Mouse (Mus musculus): ENCODE results near the gene 1110008L16Rik. TPM values are rescaled to one million over a fixed set of nuclear protein-coding genes. Genes with fewer than 3 reads are reported as not detected.
"Not testable (repeated sequence)": the region's sequence is repeated elsewhere in the genome, so short reads cannot be mapped to it uniquely, and the experiment has no call there.

The 1110008L16Rik gene
- total RNA-seq, 2 experiments from 2014 or later, result 9.1 to 9.5 TPM

- intact Hi-C loops (cut with DNase I), result no loop called here
- DNase-seq (ENCODE audit: low spot score), result no peak
These were observed 30.0 kb downstream of the 1110008L16Rik start for GRCm38 (mm10) chr12:55329351-55329750.

GRCm38 (mm10) chr12:55333662-55334061, 34.3 kb downstream of the 1110008L16Rik start:
- intact Hi-C loops (cut with DNase I), result no loop called here

GRCm38 (mm10) chr12:55338490-55338889, 39.1 kb downstream of the 1110008L16Rik start:
- DNase-seq (ENCODE audit: low spot score); intact Hi-C loops (cut with DNase I): not testable (repeated sequence)

More at GRCm38 (mm10) chr12:55333662-55334061, 34.3 kb downstream of the 1110008L16Rik start:
- DNase-seq (ENCODE audit: low spot score), result no peak

- intact Hi-C loops (cut with DNase I); DNase-seq (ENCODE audit: low spot score): not testable (repeated sequence)
These were observed 43.7 kb downstream of the 1110008L16Rik start for GRCm38 (mm10) chr12:55343045-55343444.

- DNase-seq (ENCODE audit: low spot score), result no peak
- intact Hi-C loops (cut with DNase I), result no loop called here
These were observed 44.6 kb downstream of the 1110008L16Rik start for GRCm38 (mm10) chr12:55343998-55344397.

GRCm38 (mm10) chr12:55344583-55344982, 45.2 kb downstream of the 1110008L16Rik start:
- no peak for DNase-seq (ENCODE audit: low spot score)
- intact Hi-C loops (cut with DNase I), result no loop called here

GRCm38 (mm10) chr12:55353423-55353822, 54.0 kb downstream of the 1110008L16Rik start:
- DNase-seq (ENCODE audit: low spot score), result no peak
- intact Hi-C loops (cut with DNase I), result no loop called here

- intact Hi-C loops (cut with DNase I), result loop anchor here (1.0 to 2.0 kb wide), 2 partner anchors 38 to 144 kb away; no protein-coding TSS in a partner anchor
- no peak for DNase-seq (ENCODE audit: low spot score)
These were observed 55.5 kb downstream of the 1110008L16Rik start for GRCm38 (mm10) chr12:55354904-55355303.

GRCm38 (mm10) chr12:55357303-55357702, 57.9 kb downstream of the 1110008L16Rik start:
- no peak for DNase-seq (ENCODE audit: low spot score)
- intact Hi-C loops (cut with DNase I), result no loop called here

GRCm38 (mm10) chr12:55360929-55361328, 61.6 kb downstream of the 1110008L16Rik start:
- no peak for DNase-seq (ENCODE audit: low spot score)
- intact Hi-C loops (cut with DNase I), result no loop called here

GRCm38 (mm10) chr12:55365083-55365482, 65.7 kb downstream of the 1110008L16Rik start:
- DNase-seq (ENCODE audit: low spot score), result no peak
- intact Hi-C loops (cut with DNase I), result no loop called here

- no peak for DNase-seq (ENCODE audit: low spot score)
- intact Hi-C loops (cut with DNase I), result loop anchor here (1.0 kb wide), 1 partner anchor 123 kb away; no protein-coding TSS in a partner anchor
These were observed 73.2 kb downstream of the 1110008L16Rik start for GRCm38 (mm10) chr12:55372424-55373055.

- intact Hi-C loops (cut with DNase I), result no loop called here
- no peak for DNase-seq (ENCODE audit: low spot score)
These were observed 77.7 kb downstream of the 1110008L16Rik start for GRCm38 (mm10) chr12:55376956-55377609.

GRCm38 (mm10) chr12:55377610-55377980, 78.2 kb downstream of the 1110008L16Rik start:
- intact Hi-C loops (cut with DNase I), result no loop called here
- DNase-seq (ENCODE audit: low spot score), result no peak

- intact Hi-C loops (cut with DNase I), result no loop called here
- DNase-seq (ENCODE audit: low spot score), result no peak
These were observed 84.8 kb downstream of the 1110008L16Rik start, which contains the start of gene Psma6 for GRCm38 (mm10) chr12:55384023-55384749. TSS of gene Psma6 (plus strand) at chr12:55384222.

GRCm38 (mm10) chr12:55384826-55385225, 85.4 kb downstream of the 1110008L16Rik start:
- intact Hi-C loops (cut with DNase I), result no loop called here
- DNase-seq (ENCODE audit: low spot score), result no peak

- intact Hi-C loops (cut with DNase I), result no loop called here
- DNase-seq (ENCODE audit: low spot score), result peak; percentile 57
These were observed 86.6 kb downstream of the 1110008L16Rik start for GRCm38 (mm10) chr12:55385931-55386330.

- intact Hi-C loops (cut with DNase I), result no loop called here
- no peak for DNase-seq (ENCODE audit: low spot score)
These were observed 87.1 kb downstream of the 1110008L16Rik start for GRCm38 (mm10) chr12:55386456-55386855.

GRCm38 (mm10) chr12:55387083-55387787, 87.9 kb downstream of the 1110008L16Rik start:
- intact Hi-C loops (cut with DNase I), result no loop called here
- no peak for DNase-seq (ENCODE audit: low spot score)
